Comparison of ENCODE assay signal across 7 mouse cellular contexts in the genomic region with DNA sequence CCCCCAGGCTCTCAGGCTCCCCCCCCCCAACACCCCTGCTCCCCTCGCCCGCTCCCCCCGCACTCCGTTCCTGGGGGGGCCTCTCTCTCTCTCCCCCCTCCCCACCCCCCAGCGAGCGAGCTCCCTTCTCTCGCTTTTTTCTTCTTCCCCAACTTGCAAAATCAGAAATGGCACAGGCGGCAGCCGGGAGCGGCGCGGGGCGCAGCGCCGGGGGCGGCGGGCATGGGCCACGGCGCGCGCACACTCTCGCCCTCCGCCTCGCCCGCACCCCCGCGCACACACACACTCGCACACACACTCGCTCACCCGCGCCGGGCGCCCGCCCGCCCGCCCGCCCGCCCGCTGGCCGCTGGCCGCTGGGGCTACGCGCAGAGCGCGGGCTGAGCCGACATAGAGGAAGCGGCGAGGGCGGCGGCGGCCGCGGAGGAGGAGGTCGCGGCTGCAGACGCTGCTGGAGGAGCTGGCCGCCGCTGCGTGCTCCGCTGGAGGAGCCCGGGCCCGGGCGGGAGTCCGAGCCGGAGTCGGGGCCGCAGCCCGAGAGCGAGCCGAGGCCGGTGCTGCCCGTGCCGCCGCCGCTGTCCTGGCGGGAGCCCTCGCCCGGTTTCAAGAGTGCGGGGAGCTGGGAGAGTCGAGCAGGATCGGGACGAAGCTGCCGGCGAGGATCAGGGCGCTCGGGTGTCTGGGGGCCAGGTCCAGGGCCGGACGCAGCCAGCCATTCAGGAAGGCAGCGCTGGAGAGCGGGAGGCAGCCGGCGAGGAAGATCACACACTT. TPM values are rescaled to one million over a fixed set of nuclear protein-coding genes. Genes with fewer than 3 reads are reported as not detected.
DNase-seq lines count a peak whose midpoint lies in the region; ATAC-seq and TF ChIP-seq lines count a peak whose summit lies in the region.

No protein-coding gene starts in this region.

- H3K27me3 ChIP-seq in stomach, postnatal 0 days (ENCODE audit: control insufficient read depth, insufficient read depth, low read length): no peaks in the 10 kb centered on the region; the same call in none of the 2 replicates

- DNase-seq in 3134 (ENCODE audit: extremely low read depth, insufficient read length, low spot score) (peak; percentile 74), 416B (ENCODE audit: low read depth) (peak; percentile 57)
- peak; percentile 68 for DNase-seq in cerebellum, adult 9-10 months
- peak; percentile 55 to 66 for DNase-seq in gastrocnemius, postnatal 4 days (ENCODE audit: low spot score in 2 of 2)
- peak; percentile 27 for DNase-seq in kidney, adult 9 months
- DNase-seq in lung, postnatal 10 days: peak; percentile 58
- DNase-seq in stomach, postnatal 0 days (ENCODE audit: low spot score): no peak

- peak overlapping the region; percentile 96 for H3K27ac ChIP-seq in stomach, postnatal 0 days (replicated peaks)

- TF ChIP-seq EP300 in stomach, postnatal 0 days (optimal IDR thresholded peaks at IDR 0.05): no peak

- peak; percentile 41 for ATAC-seq in stomach, postnatal 0 days (ENCODE audit: low FRiP score, low TSS enrichment)

- H3K4me1 ChIP-seq in stomach, postnatal 0 days (replicated peaks; ENCODE audit: control insufficient read depth, insufficient read depth): no peaks in the 10 kb centered on the region

- WGBS in stomach, postnatal 0 days: under 1% methylated on average over 62 of the region's 92 CpGs

- H3K36me3 ChIP-seq in stomach, postnatal 0 days (ENCODE audit: control insufficient read depth, insufficient read depth, low read length): no peaks in the 10 kb centered on the region

- peak overlapping the region; percentile 80 for H3K4me2 ChIP-seq in stomach, postnatal 0 days (replicated peaks; ENCODE audit: low read depth)

- H3K9ac ChIP-seq in stomach, postnatal 0 days (ENCODE audit: low read length): peak overlapping the region; percentile 87

- TF ChIP-seq CTCF in stomach, postnatal 0 days (IDR thresholded peaks at IDR 0.05; ENCODE audit: low read depth): no peak

- peak overlapping the region; percentile 76 for H3K4me3 ChIP-seq in stomach, postnatal 0 days (ENCODE audit: low read depth, low read length)

- no peaks in the 10 kb centered on the region for H3K9me3 ChIP-seq in stomach, postnatal 0 days (ENCODE audit: control insufficient read depth, low read length)

RNA-seq across cellular contexts. Expression of a gene that starts 0.5 kb away (rescaled TPM):
- total RNA-seq in gastrocnemius, postnatal 4 days (2021): 1 to 10 TPM; 3.0 to 3.5 TPM
- polyA plus RNA-seq in stomach, postnatal 0 days (2015; fragmentation: Nextera tagmentation; extraction: Ambion mirVana): 5.8 and 6.3 TPM in 2 replicates
